Mouse (Mus musculus): Measurements from ENCODE around the gene Abca7.
"Not testable (repeated sequence)": the region's sequence is repeated elsewhere in the genome, so short reads cannot be mapped to it uniquely, and the experiment has no call there.

Abca7 gene

DNA sequence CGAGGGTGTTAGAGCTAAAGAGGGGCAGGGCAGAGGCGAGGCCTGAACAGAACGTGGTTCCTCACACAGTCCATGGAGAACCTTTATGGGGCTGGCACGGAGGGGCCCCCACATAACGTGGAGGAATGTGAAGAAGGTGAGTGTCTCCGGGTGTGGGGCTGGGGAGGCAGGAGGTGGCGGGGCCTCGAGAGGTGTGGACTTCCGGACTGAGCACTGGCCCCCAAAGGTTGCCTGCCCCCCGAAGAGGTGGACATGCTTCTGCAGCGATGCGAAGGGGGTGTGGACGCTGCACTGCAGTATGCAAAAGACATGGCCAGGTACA is 25.0 kb downstream of the Abca7 start:
- DNase-seq (ENCODE audit: low spot score in 2 of 2) = no peak

DNA sequence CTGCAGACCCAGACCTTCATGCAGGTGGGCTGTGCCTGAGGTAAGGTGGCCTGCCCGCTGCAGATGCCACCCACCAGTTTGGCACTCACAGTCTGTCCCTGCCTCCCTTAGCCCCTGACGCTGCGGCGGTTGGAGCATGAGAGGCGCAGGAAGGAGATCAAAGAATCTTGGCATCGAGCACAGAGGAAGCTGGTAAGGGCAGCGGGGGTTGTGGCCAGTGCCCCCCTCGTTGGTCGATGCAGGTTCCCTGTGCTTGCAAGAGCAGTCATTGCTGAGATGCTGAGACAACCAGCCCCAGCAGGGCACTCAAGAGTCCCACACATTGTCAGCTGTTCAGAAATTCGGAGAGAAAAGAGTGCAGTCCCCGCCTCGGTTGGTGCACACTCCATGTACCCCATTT is 25.9 kb downstream of the Abca7 start:
- DNase-seq (ENCODE audit: low spot score in 2 of 2) = no peak

GRCm38 (mm10) chr10:80022806-80023205 is 26.5 kb downstream of the Abca7 start:
- no peak for DNase-seq (ENCODE audit: low spot score in 2 of 2)

DNA sequence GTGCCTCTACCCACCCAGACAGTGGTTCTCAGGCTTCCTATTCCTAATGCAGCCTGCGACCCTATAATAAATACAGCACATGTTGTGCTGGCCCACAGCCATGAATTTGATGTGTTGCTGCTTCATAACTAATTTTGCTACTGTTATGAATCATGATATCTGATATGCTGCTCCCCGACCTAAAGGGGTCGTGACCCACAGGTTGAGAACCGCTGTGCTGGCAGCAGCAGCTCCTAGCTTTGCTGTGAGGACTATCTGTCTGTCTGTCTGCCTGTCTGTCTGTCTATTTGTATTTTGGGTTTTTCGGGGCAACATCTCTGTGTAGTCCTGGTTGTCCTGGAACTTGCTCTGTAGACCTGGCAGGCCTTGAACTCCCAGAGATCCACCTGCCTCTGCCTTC is 27.5 kb downstream of the Abca7 start:
- DNase-seq (ENCODE audit: low spot score in 2 of 2) = no peak

DNA sequence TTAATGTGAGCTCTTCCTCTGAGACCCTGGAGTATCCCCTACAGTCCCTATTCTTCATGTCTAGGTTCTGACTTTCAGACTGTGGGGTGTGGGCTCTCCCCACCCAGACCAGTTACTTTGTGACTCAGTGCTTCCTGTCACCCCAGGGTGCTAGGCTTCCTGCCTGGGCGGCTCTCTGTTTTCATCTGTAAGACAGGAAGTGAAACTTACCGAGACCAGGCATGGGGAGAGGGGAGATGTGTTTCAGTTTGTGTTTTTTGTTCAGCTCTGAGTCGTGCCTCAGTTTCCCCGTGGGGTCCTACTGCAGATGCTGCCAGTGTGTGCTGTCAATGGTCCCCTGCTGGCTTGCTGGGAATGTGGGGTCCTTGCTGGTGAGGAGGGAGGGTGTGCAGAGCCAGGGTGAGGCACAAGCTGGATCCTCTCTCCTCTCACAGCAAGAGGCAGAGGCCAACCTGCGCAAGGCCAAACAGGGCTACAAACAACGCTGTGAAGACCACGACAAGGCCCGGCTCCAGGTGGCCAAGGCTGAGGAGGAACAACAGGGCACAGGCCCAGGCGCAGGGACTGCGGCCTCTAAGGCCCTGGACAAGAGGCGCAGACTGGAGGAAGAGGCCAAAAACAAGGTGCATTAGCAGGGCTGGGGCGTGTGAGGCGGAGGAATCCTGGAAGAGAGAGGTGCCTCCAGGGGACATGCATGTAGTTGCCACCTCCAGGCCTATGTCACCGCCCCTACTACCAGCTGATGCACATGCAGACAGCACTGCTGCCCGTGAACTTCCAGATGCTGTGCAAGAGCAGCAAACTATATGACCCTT is 28.1 kb downstream of the Abca7 start:
- DNase-seq (ENCODE audit: low spot score in 2 of 2) = no peak

DNA sequence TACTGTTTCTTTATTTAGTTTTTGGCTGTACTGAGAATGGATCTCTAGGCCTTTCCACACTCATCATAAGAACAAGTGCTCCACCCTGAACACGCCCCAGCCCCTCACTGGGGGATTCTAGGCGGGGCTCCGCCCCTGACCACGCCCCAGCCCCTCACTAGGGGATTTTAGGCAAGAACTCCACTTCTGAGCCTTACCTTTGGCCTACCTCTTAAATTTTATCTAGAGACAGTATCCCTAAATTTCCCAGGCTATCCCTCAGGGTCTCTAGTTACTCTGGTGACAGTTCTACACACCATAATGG is 28.7 kb downstream of the Abca7 start:
- DNase-seq (ENCODE audit: low spot score in 2 of 2) = no peak

DNA sequence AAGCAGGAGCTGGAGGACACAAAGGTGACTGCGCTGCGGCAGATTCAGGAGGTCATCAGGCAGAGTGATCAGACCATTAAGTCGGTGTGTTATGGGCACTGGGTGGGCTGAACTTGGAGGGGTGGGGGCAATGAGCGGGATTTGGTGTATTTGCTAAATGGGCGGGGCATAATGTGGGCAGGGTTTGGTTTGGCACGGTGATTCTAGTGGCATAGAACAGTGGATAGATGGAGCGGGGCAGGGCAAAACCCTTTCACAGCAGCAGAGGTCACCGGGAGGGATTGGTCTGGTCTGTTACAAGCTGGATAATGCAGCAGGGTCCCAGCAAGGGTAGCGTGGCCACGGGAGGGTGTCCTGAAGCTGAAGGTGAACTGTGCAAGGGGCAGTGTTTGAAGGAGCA is 29.2 kb downstream of the Abca7 start:
- no peak for DNase-seq (ENCODE audit: low spot score in 2 of 2)

- no peak for DNase-seq (ENCODE audit: low spot score in 2 of 2)
Measured at GRCm38 (mm10) chr10:80025889-80026288, 29.6 kb downstream of the Abca7 start.

DNA sequence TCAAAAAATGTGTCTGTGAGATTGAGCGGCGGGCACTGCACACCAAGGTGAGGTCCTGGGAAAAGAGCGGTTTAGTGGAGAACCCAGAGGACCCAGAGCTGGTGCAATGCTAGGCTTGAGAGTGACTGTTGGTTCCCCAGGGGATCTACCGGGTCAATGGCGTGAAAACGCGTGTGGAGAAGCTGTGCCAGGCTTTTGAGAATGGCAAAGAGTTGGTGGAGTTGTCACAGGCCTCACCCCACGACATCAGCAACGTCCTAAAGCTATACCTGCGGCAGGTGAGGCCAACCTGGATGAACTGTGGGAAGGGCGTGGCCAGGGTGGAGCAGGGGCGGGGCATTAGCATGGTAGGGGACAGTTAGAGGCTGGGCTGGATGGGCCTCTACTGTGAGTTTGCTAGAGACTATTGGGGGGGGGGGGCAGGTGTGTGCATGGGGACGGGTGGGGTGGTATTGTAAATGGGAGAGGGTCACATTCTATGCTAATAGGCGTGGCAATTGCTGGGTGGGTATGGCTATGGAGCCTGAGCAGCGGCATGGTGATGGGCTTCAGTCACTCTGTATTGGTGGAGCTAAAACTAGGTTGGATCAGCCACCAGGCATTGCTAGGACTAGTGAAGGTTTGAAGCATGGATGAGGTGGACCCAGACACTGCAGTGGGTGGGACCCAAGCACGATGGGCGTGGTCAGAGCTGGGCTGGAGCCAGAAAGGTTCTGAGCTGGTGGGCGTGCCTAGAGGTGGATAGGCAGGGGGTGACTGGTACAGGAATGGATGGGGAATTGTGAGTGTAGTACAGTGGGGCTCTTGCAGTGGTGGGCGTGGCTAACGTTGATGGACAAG is 31.6 kb downstream of the Abca7 start:
- no peak for DNase-seq (ENCODE audit: low spot score in 2 of 2)

- no peak for DNase-seq (ENCODE audit: low spot score in 2 of 2)
Measured at GRCm38 (mm10) chr10:80028521-80028846, 32.2 kb downstream of the Abca7 start.

DNA sequence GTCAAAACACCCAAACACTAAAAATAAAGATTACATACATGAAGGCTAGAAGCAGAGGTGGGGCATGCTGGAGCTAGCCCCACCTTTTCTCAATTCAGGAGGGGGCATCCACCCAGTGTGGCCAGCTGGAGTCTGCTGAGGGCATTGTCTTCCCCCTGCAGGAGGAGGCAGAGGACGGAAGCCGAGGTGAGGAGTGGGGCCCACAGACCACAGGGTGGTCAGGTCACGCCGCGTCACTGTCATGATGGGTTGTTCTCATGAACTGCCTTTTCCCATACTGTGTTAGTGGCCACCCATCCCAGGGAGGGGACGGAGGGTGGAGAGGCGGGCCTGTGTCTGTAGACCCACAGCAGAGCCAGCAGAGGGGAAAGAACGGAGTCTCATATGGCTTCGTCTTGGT is 33.9 kb downstream of the Abca7 start:
- DNase-seq (ENCODE audit: low spot score in 2 of 2) = no peak

DNA sequence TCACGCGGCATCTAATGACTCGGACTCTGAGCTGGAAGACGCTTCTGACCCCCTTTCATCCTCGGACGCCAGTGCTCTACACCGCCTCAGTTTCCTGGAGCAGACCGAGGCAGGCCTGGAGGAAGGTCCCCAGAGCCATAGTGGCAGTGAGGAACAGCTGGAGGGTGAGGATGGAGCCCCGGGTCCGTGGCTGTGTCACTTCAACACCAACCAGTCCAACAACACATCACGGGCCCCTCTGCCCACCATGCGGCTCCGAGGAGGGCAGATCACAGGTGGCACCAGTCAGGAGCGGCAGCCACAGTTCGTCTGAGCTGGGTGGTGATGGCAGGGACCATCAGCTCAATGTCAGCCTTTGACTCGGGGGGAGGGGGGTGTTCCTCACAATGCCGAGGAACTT is 34.4 kb downstream of the Abca7 start:
- DNase-seq (ENCODE audit: low spot score in 2 of 2) = no peak

- no peak for DNase-seq (ENCODE audit: low spot score in 2 of 2)
Measured at GRCm38 (mm10) chr10:80032799-80033480, 36.6 kb downstream of the Abca7 start.

- no peak for DNase-seq (ENCODE audit: low spot score in 2 of 2)
Measured at GRCm38 (mm10) chr10:80033511-80034391, 37.5 kb downstream of the Abca7 start.

DNA sequence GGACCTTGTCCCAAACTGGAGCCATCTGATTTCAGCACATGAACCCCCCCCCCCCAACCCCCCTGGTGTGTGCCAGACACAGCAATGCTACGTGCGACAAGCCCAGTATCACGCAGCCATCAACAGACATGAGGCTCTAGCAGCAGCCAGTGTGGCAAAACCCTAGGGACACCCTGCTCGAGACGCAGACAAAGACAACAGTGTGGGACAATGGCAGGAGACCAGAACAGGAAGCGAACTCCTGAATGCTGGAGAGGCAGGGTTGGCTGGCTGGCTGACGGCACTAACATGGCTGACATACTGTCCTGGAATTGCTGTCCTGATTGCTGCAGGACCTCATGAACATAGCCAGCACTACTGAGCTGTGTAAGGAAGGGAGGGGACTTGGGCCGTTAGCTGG is 38.9 kb downstream of the Abca7 start:
- DNase-seq (ENCODE audit: low spot score in 2 of 2) = no peak

GRCm38 (mm10) chr10:80035686-80036085 is 39.4 kb downstream of the Abca7 start:
- DNase-seq (ENCODE audit: low spot score in 2 of 2) = no peak

GRCm38 (mm10) chr10:80036832-80037231 is 40.5 kb downstream of the Abca7 start:
- DNase-seq (ENCODE audit: low spot score in 2 of 2) = no peak

DNA sequence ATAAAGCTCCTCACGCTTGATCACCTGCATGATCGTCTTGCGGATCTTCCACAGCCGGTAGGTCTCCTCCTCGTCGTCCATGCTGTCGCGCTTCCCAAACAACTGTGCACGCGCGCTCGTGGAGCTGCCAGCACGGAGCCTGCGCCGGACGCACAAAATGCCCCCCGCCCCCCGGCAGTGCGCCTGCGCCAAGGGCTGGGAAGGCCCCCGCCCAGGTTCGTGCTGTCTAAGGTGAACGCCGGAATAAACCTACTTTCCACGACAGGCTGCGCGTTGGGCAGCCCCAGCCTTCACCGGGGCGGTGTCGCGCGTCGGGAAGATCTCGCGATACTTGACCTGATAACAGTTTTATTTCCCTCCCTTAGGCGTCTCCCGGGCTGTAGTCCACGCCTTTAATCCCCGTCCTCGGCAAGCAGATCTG is 43.3 kb downstream of the Abca7 start, which contains the start of gene Polr2e:
Gene Polr2e (minus strand): TSS at position 237 of the 421 bp plus-strand sequence.
- DNase-seq (ENCODE audit: low spot score in 2 of 2) = peak; percentile 92 to 96

- not testable (repeated sequence) for DNase-seq (ENCODE audit: low spot score in 2 of 2)
Measured at GRCm38 (mm10) chr10:80041409-80042060, 45.2 kb downstream of the Abca7 start.

DNA sequence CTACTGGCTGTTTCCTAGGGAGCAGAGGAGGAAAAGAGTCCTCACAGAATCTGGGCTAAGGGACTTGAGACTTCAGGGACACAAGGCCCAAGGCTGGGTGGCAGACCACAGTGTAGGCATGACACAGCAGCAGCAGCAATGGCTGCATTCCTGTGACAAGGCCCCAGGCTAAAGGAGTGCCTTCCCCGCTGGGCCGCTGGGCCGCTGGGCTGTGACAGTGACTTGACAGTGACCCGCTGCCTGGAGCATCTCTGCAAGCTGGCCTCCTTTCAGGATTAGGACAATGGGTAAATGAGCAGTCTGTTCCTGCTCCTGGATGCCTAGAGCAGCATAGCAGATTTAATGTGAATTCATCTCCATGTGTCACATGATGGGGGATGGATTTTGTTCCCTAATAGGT is 47.8 kb downstream of the Abca7 start:
- no peak for DNase-seq (ENCODE audit: low spot score in 2 of 2)

- DNase-seq (ENCODE audit: low spot score in 2 of 2) = not testable (repeated sequence)
Measured at GRCm38 (mm10) chr10:80045364-80045763, 49.1 kb downstream of the Abca7 start.
